Mouse (Mus musculus) kidney, adult 2 months (tissue): ENCODE results near the gene Tdrkh. TPM values are rescaled to one million over a fixed set of nuclear protein-coding genes. Genes with fewer than 3 reads are reported as not detected.

Experiments used
- DNase-seq: peaks from one replicate; pipeline ENCODE4 v3.0.0; 2021
- H3K27ac ChIP-seq: fragments of 200-500 bp; 2 replicates; pipeline ENCODE4 v1.5.1; 2012; ENCODE audit warnings: low read depth, low read length, control low read depth, inconsistent platforms; ENCODE audit not compliant: insufficient read depth
- H3K27me3 ChIP-seq: fragments of 200-500 bp; replicated peaks from 2 replicates; pipeline ENCODE4 v1.6.1; 2012; ENCODE audit warnings: mild to moderate bottlenecking, moderate library complexity, low read length, inconsistent platforms; ENCODE audit not compliant: control insufficient read depth, insufficient read depth
- H3K36me3 ChIP-seq: fragments of 200-500 bp; 2 replicates; pipeline ENCODE4 v1.6.1; 2012; ENCODE audit warnings: mild to moderate bottlenecking, moderate library complexity, low read length, inconsistent platforms; ENCODE audit not compliant: control insufficient read depth, insufficient read depth
- H3K4me1 ChIP-seq: fragments of 200-500 bp; 2 replicates; pipeline ENCODE4 v1.6.1; 2011; ENCODE audit warnings: low read length; ENCODE audit not compliant: control insufficient read depth, insufficient read depth
- H3K4me3 ChIP-seq: fragments of 200-500 bp; 2 replicates; pipeline ENCODE4 v1.5.1; 2011; ENCODE audit warnings: mild to moderate bottlenecking, low read depth, low read length, control low read depth; ENCODE audit not compliant: insufficient read depth
- CTCF ChIP-seq: fragments of 200-500 bp; conservative IDR thresholded peaks from 2 replicates; pipeline ENCODE4 v1.5.1; 2011; ENCODE audit warnings: low read depth, mild to moderate bottlenecking, control low read depth, low read length, moderate library complexity, mixed read lengths; ENCODE audit not compliant: insufficient read depth, insufficient read length
- POLR2A ChIP-seq: fragments of 200-500 bp; IDR thresholded peaks from one replicate; pipeline ENCODE4 v1.6.1; 2011; ENCODE audit warnings: low read depth, low read length, control low read depth
- WGBS: fragments of 180-500 bp; shearing (Covaris S2); methylation state at CpG from one replicate; pipeline ENCODE4 v1.1.7; 2018; 5-methylcytosine and 5-hydroxymethylcytosine counted together
- polyA plus RNA-seq: library from polyadenylated mRNA; depleted of rRNA; stranded (reverse); fragments of >200 nt; gene quantifications from 2 replicates; pipeline ENCODE4 v1.2.3, GENCODE M21; 2012; rRNA removed

Gene Tdrkh
- polyA plus RNA-seq, 1 experiment: 0.75 TPM

DNA sequence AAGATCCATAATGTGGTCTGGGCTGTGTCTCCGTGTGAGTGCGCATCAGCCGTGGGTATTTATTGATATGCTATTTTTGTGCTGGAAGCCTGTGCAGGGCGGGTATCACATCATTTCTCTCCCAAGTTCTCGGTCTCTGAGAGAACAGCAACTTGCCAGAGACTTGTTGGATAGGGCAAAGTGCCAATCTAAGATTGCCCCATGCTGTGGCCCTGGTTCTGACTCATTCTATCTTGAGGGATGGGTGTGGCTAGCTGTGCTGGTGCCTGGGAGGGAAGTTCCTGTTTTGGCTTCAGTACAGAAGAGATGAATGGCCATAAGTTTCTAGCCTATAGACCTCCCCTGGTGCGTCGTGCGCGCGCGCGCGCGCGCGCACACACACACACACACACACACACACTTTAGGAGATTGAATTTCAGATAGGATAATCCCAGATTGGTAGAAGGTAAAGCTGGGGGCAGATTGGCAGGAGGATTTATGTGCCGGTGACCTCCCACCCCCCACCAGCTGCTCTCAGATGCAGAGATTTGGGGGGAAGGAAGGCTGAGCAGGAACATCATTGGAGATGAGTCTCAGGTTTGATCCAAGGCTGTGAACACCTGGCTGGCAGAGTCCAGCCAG lies 69.8 kb downstream of the Tdrkh start:
- H3K4me3 ChIP-seq: no peak overlapping the region
- TF ChIP-seq CTCF: no peak
- TF ChIP-seq POLR2A: no peak
- no peak overlapping the region for H3K27ac ChIP-seq
- no peaks in the 10 kb centered on the region for H3K27me3 ChIP-seq
- no peaks in the 10 kb centered on the region for H3K36me3 ChIP-seq
- no peak for DNase-seq
- WGBS: 88% methylated on average over 17 of the region's 17 CpGs
- no peaks in the 10 kb centered on the region for H3K4me1 ChIP-seq

DNA sequence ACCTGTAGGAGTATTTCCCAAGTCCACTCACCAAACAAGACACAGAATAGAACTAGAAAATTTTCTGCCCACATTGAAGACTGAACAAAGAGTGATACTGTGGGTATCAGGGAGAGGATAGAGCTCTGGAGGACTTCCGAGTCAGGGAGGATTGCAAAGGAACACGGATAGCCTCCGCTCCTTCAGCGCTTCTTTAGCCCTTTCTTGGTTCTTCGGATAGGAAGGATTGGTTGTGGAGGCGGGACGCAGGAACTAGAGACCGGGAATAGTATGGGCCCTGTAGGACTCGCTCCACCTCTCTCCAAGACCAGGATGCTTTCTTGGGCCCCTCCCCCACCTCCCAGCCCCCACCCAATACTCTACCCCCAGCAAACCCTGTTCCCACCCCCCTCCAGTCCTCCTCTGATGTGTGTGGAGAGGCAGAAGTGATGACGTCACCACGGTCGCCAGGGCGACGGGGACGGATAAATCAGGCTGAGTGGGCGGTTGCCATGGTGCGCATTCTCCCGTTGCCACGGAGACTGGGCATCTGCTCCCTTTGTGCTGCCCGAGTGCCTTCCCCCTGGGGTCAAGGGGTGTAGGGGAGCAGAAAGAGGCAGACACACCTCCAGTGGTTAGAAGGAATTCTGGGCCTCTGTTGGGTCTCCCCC lies 70.8 kb downstream of the Tdrkh start:
- no peaks in the 10 kb centered on the region for H3K36me3 ChIP-seq
- H3K27me3 ChIP-seq: no peaks in the 10 kb centered on the region
- no peaks in the 10 kb centered on the region for H3K4me1 ChIP-seq
- no peak overlapping the region for H3K4me3 ChIP-seq
- TF ChIP-seq CTCF (no peak), POLR2A (no peak)
- WGBS: 30% methylated on average over 20 of the region's 20 CpGs
- no peak overlapping the region for H3K27ac ChIP-seq
- no peak for DNase-seq

Other genes starting within 250 kb of the Tdrkh start
- not detected in 2 replicates for gene Gm10696, start 235.1 kb upstream of the Tdrkh start, polyA plus RNA-seq
- gene Gm5286, start 216.6 kb upstream of the Tdrkh start, polyA plus RNA-seq: not detected in 2 replicates
- not detected in 2 replicates for gene Gm4778, start 149.2 kb upstream of the Tdrkh start, polyA plus RNA-seq
- gene Them4, start 103.2 kb upstream of the Tdrkh start, polyA plus RNA-seq: 6.5 and 7.6 TPM in 2 replicates
- gene Them5, start 71.2 kb upstream of the Tdrkh start, polyA plus RNA-seq: 0.06 and 0.07 TPM in 2 replicates
- 0.86 and 1.5 TPM in 2 replicates for gene C2cd4d, start 50.8 kb upstream of the Tdrkh start, polyA plus RNA-seq
- gene Rorc, start 40.5 kb upstream of the Tdrkh start, polyA plus RNA-seq: 21.8 and 24.4 TPM in 2 replicates
- 0.14 and 0.20 TPM in 2 replicates for gene Lingo4, start 14.8 kb upstream of the Tdrkh start, polyA plus RNA-seq
- gene Mrpl9, start 30.0 kb downstream of the Tdrkh start, polyA plus RNA-seq: 39.2 and 47.8 TPM in 2 replicates
- 0.25 and 1.0 TPM in 2 replicates for gene Oaz3, start 30.6 kb downstream of the Tdrkh start, polyA plus RNA-seq
- gene Celf3, start 65.0 kb downstream of the Tdrkh start, polyA plus RNA-seq: 1.6 and 2.2 TPM in 2 replicates
- gene Riiad1, start 67.1 kb downstream of the Tdrkh start, polyA plus RNA-seq: 0.39 and 0.47 TPM in 2 replicates
- gene Snx27, start 169.4 kb downstream of the Tdrkh start, polyA plus RNA-seq: 14.3 and 16.4 TPM in 2 replicates
- not detected in 2 replicates for gene Gm10972, start 229.8 kb downstream of the Tdrkh start, polyA plus RNA-seq
- 15.3 and 15.9 TPM in 2 replicates for gene Tuft1, start 245.6 kb downstream of the Tdrkh start, polyA plus RNA-seq